Mouse (Mus musculus) cortical plate, adult 2 months (tissue): ENCODE measurements around the gene Otx1. TPM values are rescaled to one million over a fixed set of nuclear protein-coding genes. Genes with fewer than 3 reads are reported as not detected.
A peak's percentile ranks its signal among the peaks of the same experiment; 100 is the strongest.

Source experiments
- H3K27ac ChIP-seq: fragments of 200-500 bp; 2 replicates; pipeline ENCODE4 v1.5.1; 2012; ENCODE audit warnings: low read length, control low read depth, inconsistent platforms; ENCODE audit not compliant: insufficient read depth
- H3K4me1 ChIP-seq: fragments of 200-500 bp; 2 replicates; pipeline ENCODE4 v1.6.1; 2011; ENCODE audit warnings: low read length; ENCODE audit not compliant: control insufficient read depth, insufficient read depth
- H3K4me3 ChIP-seq: fragments of 200-500 bp; 2 replicates; pipeline ENCODE4 v1.5.1; 2011; ENCODE audit warnings: mild to moderate bottlenecking, low read length, control low read depth; ENCODE audit not compliant: insufficient read depth
- CTCF ChIP-seq: fragments of 200-500 bp; IDR thresholded peaks from 2 replicates; pipeline ENCODE4 v1.5.1; 2011; ENCODE audit warnings: mild to moderate bottlenecking, control low read depth, low read length; ENCODE audit not compliant: insufficient read depth; ENCODE audit errors: extremely low read depth
- POLR2A ChIP-seq: fragments of 200-500 bp; IDR thresholded peaks from 2 replicates; pipeline ENCODE4 v1.6.1; 2011; ENCODE audit warnings: mild to moderate bottlenecking, low read length, control low read depth; ENCODE audit not compliant: insufficient read depth; ENCODE audit errors: extremely low read depth
- polyA plus RNA-seq: library from polyadenylated mRNA; depleted of rRNA; stranded (reverse); fragments of >200 nt; gene quantifications from 2 replicates; pipeline ENCODE4 v1.2.3, GENCODE M21; 2012

The Otx1 gene
- polyA plus RNA-seq, 1 experiment: 5.9 TPM

GRCm38 (mm10) chr11:22007781-22008110, 5.0 kb upstream of the Otx1 start:
- Histone ChIP-seq H3K27ac (peak overlapping the region; percentile 17), H3K4me1 (no peaks in the 10 kb centered on the region), H3K4me3 (no peak overlapping the region; the same call in 1 of the 2 replicates)
- no peak for TF ChIP-seq POLR2A
- no peak for TF ChIP-seq CTCF

- TF ChIP-seq POLR2A (no peak), CTCF (no peak)
- Histone ChIP-seq H3K4me1 (no peaks in the 10 kb centered on the region), H3K27ac (no peak overlapping the region), H3K4me3 (no peak overlapping the region; the same call in 1 of the 2 replicates)
Measured at GRCm38 (mm10) chr11:22007088-22007780, 4.5 kb upstream of the Otx1 start.

GRCm38 (mm10) chr11:22006471-22007087, 3.9 kb upstream of the Otx1 start:
- no peak overlapping the region for H3K4me3 ChIP-seq
- TF ChIP-seq CTCF (no peak), POLR2A (no peak)
- H3K4me1 ChIP-seq: no peaks in the 10 kb centered on the region
- H3K27ac ChIP-seq: no peak overlapping the region

- TF ChIP-seq CTCF (no peak), POLR2A (no peak)
- Histone ChIP-seq H3K4me3 (no peak overlapping the region), H3K4me1 (no peaks in the 10 kb centered on the region), H3K27ac (no peak overlapping the region)
Measured at GRCm38 (mm10) chr11:22005281-22005870, 2.7 kb upstream of the Otx1 start.

GRCm38 (mm10) chr11:22004331-22004841, 1.7 kb upstream of the Otx1 start:
- Histone ChIP-seq H3K4me3 (no peak overlapping the region), H3K27ac (peak overlapping the region; percentile 39; the same call in 1 of the 2 replicates), H3K4me1 (no peaks in the 10 kb centered on the region)
- TF ChIP-seq POLR2A: no peak
- TF ChIP-seq CTCF: no peak

GRCm38 (mm10) chr11:22003341-22003981, 764 bp upstream of the Otx1 start:
- Histone ChIP-seq H3K4me3 (peak overlapping the region; percentile 47; the same call in 1 of the 2 replicates), H3K27ac (peak overlapping the region; percentile 61; the same call in 1 of the 2 replicates), H3K4me1 (no peaks in the 10 kb centered on the region)
- TF ChIP-seq POLR2A (no peak), CTCF (no peak)

GRCm38 (mm10) chr11:22002062-22002782, 475 bp downstream of the Otx1 start:
- Histone ChIP-seq H3K4me3 (peak overlapping the region; percentile 47), H3K27ac (peak overlapping the region; percentile 53; the same call in 1 of the 2 replicates), H3K4me1 (no peaks in the 10 kb centered on the region)
- TF ChIP-seq POLR2A (no peak), CTCF (no peak)

GRCm38 (mm10) chr11:22001321-22002061, 1.2 kb downstream of the Otx1 start:
- H3K27ac ChIP-seq: 0 out of 2 replicates have a peak overlapping the region, but pooled peaks have one; percentile 49
- peak overlapping the region; percentile 47 for H3K4me3 ChIP-seq
- TF ChIP-seq CTCF (no peak), POLR2A (peak; percentile 40; the same call in 1 of the 2 replicates)
- no peaks in the 10 kb centered on the region for H3K4me1 ChIP-seq
